Mouse (Mus musculus) heart, adult 2 months (tissue): ENCODE measurements around the gene Ndufv2.

ENCODE experiments used
- CTCF ChIP-seq: fragments of 200-600 bp; IDR thresholded peaks from 2 replicates; pipeline ENCODE4 v1.8.1; 2022; ENCODE audit warnings: antibody characterized with exemption, mild to moderate bottlenecking, moderate library complexity
- EP300 ChIP-seq: fragments of 200-500 bp; IDR thresholded peaks from 2 replicates; pipeline ENCODE4 v1.6.1; 2011; ENCODE audit warnings: low read depth, low read length, control low read depth; ENCODE audit not compliant: insufficient read depth
- POLR2A ChIP-seq: fragments of 200-500 bp; IDR thresholded peaks from 2 replicates; pipeline ENCODE4 v1.6.1; 2011; ENCODE audit warnings: mild to moderate bottlenecking, low read depth, low read length, control low read depth; ENCODE audit not compliant: insufficient read depth

DNA sequence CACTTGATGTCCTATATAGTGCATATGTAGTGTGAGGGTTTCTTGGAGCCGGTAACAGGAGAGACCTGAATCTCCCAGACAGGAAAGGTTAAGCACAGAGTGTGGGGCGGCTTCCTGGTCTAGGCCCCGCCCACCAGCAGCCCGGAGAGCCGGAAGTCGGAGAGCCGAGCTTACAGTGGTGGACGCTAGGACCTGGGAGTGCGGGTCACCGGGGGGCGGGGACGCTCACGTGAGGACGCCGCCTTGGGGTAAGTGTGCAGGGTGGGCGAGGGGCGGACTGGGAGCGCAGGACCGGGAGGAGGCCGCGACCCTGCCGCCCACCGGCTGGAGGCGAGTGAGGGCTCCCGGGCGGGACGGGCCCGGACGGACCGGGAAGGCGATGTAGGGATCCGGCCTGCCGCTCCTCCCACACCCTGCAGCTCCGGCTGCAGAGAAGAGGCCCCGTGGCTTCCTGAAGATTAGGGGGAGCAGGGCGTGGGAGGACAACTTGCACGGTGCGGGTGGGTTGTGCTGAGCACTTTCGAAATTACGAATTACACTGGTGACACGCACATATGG, 10.1 kb upstream of the Ndufv2 start, which contains the start of gene Washc1:
- TF ChIP-seq CTCF, result peak; percentile 9; the same call in 1 of the 2 replicates
- TF ChIP-seq POLR2A, result peak; percentile 58
- 0 out of 2 replicates have a peak, but pooled peaks have one; percentile 28 for TF ChIP-seq EP300
